Mouse (Mus musculus): ENCODE measurements around the gene Plxnd1.

Plxnd1 gene

DNA sequence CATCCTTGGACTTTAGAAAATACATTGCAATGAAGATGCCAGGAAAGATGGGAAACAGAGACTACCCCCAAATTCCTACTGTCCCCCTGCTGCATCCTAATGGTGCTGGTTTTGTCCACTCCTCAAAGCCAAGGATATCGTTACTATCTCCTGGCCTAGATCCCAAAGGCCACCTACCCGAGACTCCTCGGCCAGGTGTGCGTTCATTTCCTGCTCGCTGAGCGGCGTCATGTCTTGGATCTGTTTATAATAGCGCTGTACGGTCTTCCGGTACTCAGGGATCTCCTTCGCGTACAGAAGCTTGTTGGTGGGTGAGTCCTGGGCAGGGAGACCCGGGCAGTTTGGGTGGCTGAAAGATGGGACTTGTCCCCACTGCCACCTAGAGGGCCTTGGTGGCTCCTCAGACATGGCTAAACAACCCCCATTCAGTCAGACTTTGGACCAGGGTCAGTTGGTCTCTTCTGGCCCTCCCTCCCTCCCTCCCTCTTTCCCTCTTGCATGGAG lies 38.3 kb downstream of the Plxnd1 start:
- DNase-seq, result no peak

DNA sequence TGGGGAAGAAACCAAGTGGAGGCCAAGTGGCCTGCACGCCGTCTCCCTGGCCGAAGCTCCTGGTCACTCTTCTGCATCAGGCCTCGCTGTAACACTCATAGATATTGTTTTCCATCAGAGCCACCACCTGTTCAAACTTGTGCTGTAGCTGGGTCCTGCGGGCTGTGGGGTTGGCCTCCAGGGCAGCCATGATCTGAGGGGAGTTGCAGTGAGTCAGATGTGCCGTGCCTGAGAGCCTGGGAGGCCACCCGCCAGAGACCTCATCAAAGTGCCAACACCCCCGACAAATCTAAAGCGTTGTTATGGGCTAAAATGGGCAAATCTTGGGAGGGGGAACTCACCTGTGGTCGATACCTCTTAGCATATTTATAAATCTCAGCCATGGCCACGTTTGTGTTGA lies 39.1 kb downstream of the Plxnd1 start:
- no peak for DNase-seq

DNA sequence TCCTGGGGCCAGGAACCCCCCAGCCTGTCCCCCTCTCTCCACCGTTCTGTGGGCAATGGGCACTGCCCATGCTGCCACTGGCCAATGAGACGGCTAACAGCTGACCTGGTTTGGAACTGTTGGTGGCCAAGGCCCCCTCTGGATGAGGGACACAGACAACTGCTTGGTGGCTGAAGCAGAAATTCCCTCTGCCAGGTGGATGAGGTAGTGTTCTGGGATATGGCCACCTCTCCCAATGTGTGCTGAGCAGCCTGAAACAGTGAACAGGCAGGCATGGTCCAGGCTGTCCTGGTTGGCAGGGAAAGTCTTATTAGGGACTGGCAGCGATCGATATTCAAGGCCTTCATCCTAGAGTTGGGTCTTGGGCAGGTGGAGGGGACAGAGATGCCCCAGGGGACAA lies 39.6 kb downstream of the Plxnd1 start:
- no peak for DNase-seq

DNA sequence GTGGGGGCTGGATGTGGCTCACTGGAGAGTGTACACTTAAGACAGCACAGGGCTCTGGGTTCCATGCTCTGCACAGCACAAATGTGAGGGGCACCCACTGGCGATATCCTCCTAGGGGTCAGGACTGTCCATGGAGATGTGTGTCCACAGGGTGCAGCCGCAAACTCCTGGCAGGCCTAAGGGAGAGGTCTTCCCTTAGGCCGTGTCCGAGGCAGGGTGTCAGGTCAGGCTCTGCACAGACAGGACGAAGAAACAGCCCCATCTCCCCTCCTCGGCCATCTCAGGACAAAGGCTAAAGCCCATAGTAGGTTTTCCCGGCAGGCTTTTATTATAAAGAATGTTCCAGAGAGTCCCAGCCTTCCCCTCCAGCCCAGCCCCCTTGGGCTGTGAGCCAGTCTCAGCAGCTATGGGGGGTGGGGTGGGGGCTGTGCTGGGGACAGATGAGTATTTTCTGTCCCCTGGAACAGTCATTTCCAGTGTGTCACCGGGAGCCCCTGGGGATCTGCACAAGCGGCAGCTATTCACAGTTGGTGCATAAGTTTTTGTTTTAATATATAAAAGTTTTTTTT lies 40.2 kb downstream of the Plxnd1 start:
- no peak for DNase-seq

DNA sequence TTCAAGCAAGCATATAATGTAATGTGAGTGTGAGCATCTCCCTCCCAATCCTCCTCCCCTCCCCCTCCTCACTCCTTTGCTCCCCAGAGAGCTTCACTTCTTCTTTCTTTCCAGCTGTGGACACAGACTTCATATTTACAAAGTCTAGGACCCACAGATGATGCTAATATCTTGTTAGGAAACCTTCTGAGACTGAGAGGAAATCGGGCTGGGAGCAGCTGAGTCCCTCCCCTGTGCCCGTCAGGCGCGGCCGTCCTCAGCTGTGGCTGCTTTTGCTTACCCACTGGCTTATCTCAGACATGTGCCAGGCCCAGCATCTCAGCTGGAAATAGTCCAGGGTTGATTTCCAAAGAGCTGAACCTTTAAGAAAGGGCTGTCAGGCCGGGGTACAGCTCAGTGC lies 48.4 kb downstream of the Plxnd1 start:
- DNase-seq, result no peak

DNA sequence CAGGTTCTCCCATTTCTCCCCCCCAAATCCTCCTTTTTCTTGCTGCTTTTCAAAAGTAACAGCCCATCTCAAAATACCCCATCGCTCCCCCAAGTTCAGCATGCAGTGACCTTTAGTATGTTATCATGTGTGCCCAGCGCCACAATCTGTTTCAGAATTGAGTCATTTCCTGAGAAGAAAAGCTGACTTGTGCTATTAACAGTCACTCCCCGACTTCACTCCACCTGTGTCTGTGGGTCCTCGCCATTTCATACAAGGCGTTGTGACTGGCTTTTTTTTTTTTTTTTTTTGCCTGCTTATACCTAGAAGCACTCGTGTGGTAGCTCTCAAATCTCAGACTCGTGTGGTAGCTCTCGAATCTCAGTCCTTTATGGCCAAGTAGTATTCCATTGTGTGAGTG lies 49.2 kb downstream of the Plxnd1 start:
- no peak for DNase-seq

DNA sequence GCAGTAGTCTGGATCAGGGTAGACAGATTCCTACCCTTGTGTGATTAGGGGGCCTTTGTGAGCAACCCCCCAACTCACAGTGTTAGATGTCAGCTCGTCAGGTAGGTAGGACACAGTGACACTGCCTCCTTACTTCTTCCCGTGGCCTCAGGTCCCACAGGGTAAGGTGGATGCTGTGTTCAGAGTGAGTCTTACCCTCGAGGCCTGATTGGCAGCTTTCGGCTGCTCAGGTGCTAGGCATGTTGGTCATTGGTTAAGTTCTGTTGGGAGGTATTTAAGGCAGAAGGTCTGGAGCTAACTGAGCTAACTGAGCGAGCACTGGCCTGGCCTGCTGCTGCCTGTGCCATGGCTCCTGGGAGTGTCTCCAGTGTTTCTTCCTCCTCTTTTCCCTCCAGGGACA lies 50.2 kb downstream of the Plxnd1 start, which contains the start of gene H1foo:
Gene H1foo, plus strand, starts transcription at position 301 of the 400 bp plus-strand sequence.
- no peak for DNase-seq

DNA sequence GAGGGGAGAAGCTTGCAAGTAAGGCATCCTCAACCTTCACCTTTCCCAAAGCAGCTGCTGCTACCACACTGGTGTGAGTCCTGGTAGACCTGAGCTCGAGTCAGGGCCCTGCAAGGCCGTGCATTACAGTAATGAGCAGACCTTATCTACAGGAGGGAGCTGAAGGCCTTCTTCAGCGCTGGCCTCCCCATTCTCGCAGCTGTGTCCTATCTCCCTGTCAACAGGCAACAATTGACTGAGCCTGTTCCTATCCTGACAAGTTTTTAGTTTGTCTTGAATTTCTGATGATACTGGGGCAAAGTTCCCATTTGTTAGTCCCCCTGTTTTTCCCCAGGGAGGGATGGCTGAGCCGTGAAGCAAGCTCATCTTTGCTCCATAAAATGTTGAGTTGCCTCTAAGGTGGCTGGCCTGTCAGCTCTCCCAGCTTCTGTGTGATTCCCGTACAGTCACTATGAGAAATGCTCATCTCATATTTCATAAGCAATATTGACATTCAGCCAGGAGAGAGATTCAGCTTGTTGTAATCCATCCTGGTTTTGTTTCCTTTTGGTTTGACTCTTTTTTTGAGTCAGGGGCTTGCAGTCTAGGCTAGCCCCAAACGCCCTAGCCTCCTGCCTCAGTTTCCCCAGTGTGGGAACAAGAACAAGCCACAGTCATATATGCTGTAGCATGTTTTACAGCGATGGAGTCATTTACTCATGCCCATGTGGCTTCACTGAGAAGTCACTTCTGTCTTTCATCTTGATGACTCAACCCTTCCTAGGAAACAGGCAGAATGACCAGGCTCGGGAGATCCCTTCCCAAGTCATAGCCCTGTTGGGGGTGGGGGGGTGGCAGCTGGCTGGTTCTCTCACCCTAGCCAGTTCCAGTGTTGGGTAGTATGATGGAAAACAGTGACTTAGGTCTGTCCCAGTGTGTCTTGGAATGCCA lies 51.0 kb downstream of the Plxnd1 start:
- DNase-seq, result no peak

DNA sequence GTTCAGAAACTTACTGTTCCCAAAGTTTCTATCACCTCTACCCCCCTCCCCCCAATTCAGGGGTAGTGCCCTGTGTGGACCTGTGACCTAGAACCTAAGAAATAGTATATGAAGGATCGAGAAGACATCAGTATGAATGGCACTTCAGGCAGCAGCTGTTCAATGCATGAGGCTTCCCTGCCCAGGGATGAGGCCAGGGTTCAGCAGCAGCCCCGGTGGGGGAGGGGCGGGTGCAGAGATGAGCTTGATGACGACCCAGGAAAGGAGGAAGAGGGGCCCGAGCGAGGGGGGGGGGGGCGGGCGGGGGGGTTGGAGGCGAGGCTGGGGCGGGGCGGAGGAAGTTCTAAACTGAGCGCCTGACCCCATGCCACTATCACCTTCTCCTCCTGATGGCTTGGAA lies 53.7 kb downstream of the Plxnd1 start:
- DNase-seq, result peak; percentile 36

DNA sequence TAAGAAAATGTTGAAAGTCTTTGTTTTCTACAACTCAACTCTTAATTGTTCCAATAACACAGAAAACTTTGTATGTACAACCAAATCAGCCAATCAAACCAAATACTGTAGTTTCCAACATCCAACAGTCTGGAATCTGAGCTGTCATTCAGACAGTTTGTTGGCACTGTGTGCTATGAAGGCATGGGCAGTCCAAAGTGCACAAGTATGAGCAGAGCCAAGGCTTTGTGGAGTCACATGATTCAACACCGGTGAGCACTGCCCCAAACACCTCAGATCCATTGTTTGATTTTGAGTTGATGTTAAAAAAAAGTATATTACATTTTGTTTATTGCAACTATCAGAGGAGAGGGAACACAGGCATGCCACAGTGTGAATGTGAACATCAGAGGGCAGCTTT lies 54.2 kb downstream of the Plxnd1 start:
- no peak for DNase-seq

DNA sequence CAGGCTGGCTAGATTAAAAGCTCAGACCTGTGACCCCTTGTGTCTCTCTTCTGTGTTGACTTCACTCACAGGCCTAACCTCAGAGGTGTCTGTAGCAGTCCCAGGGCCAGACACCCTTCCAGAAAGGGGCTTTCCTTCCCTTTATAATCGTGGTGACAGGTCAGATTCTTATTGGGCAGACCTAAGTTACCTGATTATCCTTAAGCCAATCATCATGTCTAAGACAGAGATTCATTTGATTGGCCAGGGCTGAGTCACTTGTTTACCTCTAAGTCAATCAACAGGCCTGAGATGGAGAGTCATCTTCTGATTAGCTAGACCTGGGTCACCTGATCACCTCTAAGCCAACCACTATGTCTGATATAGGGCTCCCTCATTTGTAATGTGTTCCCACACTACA lies 56.0 kb downstream of the Plxnd1 start:
- DNase-seq, result no peak

DNA sequence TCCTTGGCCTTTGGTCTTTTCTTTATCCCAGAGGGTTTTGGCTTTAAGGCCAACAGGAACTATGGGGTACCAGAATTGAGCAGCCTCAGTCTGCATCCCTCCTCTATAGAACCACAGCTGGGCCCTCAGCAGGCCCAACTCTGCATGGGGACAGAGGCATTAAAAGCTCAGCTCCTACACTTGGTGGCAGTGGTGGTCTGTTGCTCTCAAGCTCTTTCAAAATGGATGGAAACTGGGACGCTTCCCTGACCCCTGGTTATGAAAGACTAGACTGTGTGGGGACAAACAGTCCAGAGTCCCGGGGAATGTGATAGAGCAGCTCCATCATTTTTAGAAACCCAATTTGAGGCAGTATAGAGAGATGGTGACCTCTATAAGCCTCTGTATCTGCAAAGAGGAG lies 56.8 kb downstream of the Plxnd1 start:
- no peak for DNase-seq

DNA sequence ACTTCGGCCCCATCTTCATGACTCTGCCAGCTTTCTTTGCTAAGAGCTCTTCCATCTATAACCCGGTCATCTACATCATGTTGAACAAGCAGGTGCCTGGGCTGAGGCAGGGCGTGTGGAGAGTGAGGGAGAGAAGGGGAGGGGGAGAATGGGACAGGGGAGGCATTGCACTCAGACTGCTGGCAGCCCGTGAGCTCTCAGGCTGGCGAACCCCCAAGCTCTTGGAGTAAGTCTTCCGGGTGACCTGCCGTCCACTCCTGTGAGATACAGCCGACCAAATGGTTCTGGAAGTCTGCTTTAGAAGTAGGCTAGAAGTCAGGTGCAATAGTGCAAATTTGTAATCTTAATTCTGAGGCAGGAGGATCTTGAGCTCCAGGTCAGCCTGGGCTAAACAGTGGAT lies 59.3 kb downstream of the Plxnd1 start:
- DNase-seq, result no peak

DNA sequence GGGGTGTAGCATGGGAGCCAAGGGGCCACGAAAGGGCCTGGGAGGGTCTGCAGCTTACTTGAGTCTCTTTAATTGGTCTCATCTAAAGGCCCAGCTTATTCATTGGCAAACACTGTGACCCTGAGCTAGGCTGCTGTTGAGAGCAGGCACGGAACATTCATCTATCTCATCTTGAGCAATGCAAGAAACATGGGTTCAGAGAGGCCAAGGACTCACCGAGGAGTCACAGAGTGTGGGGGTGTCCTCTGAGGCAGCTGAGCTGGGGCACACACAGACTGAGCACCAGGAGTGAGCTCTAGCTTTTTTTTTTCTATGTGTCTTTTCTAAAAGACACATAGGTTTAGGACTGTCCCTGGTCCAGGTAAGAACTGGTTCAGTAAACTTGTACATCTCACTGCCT lies 62.4 kb downstream of the Plxnd1 start:
- DNase-seq, result no peak

DNA sequence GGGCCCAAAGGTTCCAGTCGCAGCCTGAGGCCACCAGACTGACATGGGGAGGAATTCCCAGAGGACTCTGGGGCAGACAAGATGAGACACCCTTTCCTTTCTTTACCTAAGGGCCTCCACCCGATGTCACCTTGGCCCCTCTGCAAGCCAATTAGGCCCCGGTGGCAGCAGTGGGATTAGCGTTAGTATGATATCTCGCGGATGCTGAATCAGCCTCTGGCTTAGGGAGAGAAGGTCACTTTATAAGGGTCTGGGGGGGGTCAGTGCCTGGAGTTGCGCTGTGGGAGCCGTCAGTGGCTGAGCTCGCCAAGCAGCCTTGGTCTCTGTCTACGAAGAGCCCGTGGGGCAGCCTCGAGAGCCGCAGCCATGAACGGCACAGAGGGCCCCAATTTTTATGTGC lies 63.2 kb downstream of the Plxnd1 start, which contains the start of gene Rho:
Gene Rho, plus strand, starts transcription at position 110 of the 400 bp plus-strand sequence.
- DNase-seq, result no peak

DNA sequence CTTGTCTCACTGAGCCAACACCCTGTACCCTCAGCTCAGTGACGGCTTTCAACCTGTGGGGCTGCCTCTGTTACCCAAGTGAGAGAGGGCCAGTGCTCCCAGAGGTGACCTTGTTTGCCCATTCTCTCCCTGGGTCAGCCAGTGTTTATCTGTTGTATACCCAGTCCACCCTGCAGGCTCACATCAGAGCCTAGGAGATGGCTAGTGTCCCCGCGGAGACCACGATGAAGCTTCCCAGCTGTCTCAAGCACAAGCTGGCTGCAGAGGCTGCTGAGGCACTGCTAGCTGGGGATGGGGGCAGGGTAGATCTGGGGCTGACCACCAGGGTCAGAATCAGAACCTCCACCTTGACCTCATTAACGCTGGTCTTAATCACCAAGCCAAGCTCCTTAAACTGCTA lies 64.8 kb downstream of the Plxnd1 start:
- DNase-seq, result no peak

DNA sequence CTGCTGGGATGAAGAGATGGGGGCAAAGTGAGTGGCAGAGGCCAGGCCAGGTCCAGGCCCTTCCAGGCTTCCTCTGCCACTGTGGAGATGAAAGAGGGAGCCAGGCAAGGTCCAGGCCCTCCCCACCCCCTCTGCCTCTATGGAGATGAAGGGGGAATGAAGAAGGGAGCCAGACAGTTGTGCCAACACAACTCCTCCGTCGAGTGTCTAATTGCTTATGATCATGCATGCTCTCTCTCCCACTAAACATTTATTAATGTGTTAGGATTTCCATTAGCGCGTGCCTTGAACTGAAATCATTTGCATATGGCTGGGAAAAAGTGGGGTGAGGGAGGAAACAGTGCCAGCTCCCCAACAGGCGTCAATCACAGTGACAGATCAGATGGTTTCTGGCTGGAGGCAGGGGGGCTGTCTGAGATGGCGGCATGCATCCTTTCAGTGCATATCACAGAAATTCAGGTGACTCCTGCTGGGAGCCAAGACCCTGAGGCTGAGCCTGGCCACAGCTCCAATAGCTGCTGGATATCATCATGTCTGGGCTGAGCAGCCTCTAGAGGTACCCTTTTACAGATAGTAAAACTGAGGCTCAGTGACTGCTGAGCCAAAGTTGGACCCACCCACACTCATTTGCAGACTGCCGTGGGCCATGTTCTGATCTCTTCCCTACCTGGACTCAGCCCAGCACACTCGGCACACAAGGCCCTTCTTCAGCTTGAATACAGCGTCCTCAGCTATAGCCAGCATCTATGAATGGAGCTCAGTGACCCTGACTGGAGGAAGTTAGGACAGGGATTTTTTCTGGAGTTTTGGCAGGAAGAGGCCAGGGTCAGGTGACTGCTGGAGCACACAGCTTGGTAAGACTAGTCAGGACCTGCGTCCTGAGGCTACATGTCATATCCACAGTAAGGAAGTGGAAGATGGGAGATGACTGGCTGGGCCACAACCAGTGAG lies 67.2 kb downstream of the Plxnd1 start:
- no peak for DNase-seq

DNA sequence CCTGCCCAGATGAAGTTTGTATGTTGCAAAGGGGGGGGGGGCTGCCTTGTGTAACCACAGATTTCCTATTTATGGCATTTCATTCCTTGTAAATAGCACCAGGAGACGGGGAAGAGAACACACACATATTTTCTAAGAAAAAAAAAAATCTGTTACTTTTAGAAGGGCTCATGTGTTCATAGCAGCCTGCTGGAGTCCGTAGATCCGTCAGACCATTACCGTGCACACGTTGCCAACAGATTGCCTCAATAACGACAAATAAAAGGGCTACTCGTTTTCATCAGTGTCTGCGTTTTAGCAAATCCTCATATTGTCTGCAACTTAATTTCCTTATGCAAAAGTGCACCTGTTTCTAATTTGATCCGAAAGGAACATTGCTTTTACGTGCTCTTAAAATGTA lies 68.4 kb downstream of the Plxnd1 start:
- DNase-seq, result no peak

DNA sequence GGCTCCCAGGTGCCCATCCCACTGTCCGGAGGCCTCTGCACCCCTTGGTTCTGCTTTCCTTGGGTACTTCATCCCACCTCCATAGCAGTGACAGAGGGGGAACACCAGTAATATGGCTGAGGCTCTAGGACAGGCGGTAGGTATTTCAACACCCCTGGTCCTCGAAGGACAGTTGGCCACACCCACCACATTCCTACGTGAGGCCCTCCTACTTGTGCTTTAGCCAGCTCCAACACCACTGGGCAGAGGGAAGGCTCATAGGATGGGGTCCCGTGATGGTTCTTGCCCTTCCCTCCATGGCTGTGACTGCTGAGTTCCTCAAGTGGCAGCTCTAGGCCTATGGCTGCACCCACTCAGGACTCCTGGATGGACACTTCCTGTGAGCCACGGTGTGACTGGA lies 70.0 kb downstream of the Plxnd1 start:
- no peak for DNase-seq

DNA sequence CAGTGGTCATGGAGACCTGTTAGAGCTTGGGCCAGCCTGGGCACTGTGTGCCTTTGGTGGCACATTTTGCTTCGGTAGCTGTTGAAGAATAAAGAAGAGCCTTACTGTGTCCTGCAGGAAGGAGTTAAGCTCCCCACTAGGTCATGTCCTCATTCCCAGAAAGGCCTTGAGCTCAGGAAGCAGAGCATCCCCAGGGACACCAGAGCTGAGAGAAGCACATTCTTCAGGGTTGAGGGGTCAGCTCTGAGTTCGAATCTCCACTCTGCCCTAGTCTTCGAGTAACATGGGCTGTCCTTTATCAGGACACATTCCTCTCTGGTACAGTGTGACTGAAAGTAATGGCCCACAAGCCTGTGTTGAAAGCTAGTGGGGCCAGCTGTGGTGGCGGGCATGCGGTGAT lies 74.9 kb downstream of the Plxnd1 start:
- DNase-seq, result no peak

DNA sequence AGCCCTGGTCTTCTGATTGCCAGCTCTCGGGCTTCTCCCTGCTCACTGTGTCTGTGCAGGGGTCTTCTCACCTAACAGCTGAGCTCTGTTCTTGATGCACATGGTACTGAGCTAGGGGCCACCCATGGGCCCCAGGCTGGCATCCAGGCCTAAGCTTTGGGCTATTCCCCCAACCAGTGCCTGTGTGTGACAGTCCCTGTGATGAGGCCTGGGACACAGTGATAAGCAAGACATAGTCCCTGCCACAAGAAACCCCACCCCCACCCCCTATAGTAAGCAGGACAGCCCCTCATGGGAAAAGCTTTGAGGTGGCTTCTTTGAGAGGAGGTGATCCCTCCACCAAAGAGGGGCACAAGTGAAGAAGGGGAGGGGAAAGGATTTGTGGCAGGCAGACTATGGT lies 76.2 kb downstream of the Plxnd1 start:
- no peak for DNase-seq

DNA sequence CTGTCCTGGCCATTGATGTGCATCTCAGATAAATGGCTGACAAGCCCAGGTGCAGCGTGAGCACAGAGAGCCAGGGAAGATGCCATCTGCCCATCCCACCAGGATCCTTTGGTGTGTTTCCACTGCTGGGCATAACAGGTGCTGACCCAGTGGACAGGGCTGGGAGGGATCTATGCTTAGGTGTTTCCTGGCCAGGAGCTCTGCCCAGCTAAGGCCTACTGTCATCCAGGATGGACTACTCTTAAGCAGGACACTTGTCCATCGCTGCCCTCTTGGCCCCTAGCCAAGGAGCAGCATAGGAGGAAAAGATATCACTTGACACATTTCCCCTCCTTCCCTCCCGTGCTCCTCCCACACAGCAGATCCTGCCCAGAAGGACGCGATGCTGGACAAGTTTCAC lies 78.2 kb downstream of the Plxnd1 start:
- no peak for DNase-seq
